Mouse (Mus musculus) adrenal gland, postnatal 4 days (tissue): ENCODE data around the gene Pcx. TPM values are rescaled to one million over a fixed set of nuclear protein-coding genes. Genes with fewer than 3 reads are reported as not detected.

Experiments
- DNase-seq, 2 experiments: peaks; one replicate each; pipeline ENCODE4 v3.0.0; 2021 to 2022; ENCODE audit warnings: low spot score in 2 of 2, mixed read lengths in 2 of 2
- total RNA-seq, 2 experiments: library from RNA; stranded (reverse); gene quantifications; 2 replicates each; pipeline ENCODE4 v1.2.3; 2021

Gene Pcx
- total RNA-seq, 2 experiments from 2014 or later: 215 to 218 TPM

- peak; percentile 48 to 77 for DNase-seq
Observed at GRCm38 (mm10) chr19:4615151-4616093, 105.2 kb downstream of the Pcx start, which contains the start of gene Lrfn4. TSS of gene Lrfn4 (minus strand) at chr19:4615667.

GRCm38 (mm10) chr19:4616546-4616945, 106.3 kb downstream of the Pcx start:
- no peak for DNase-seq

GRCm38 (mm10) chr19:4618183-4618582, 107.9 kb downstream of the Pcx start:
- DNase-seq: no peak

GRCm38 (mm10) chr19:4619461-4619860, 109.2 kb downstream of the Pcx start:
- no peak for DNase-seq

GRCm38 (mm10) chr19:4620721-4621120, 110.4 kb downstream of the Pcx start:
- no peak for DNase-seq

- DNase-seq: no peak
Observed at GRCm38 (mm10) chr19:4622780-4623179, 112.5 kb downstream of the Pcx start.

GRCm38 (mm10) chr19:4623419-4623818, 113.1 kb downstream of the Pcx start:
- DNase-seq: no peak

- no peak for DNase-seq
Observed at GRCm38 (mm10) chr19:4624006-4624405, 113.7 kb downstream of the Pcx start.

GRCm38 (mm10) chr19:4624406-4625178, 114.3 kb downstream of the Pcx start:
- no peak for DNase-seq

- peak; percentile 73 to 82 for DNase-seq
Observed at GRCm38 (mm10) chr19:4625179-4625828, 115.0 kb downstream of the Pcx start, which contains the start of gene Rce1. TSS of gene Rce1 (minus strand) at chr19:4625641.

GRCm38 (mm10) chr19:4625829-4626535, 115.7 kb downstream of the Pcx start:
- no peak for DNase-seq

GRCm38 (mm10) chr19:4628819-4629218, 118.5 kb downstream of the Pcx start:
- DNase-seq: no peak

GRCm38 (mm10) chr19:4635986-4636385, 125.7 kb downstream of the Pcx start:
- DNase-seq: no peak

- DNase-seq: no peak
Observed at GRCm38 (mm10) chr19:4644271-4644670, 134.0 kb downstream of the Pcx start.

- DNase-seq: no peak
Observed at GRCm38 (mm10) chr19:4646917-4647492, 136.7 kb downstream of the Pcx start.

- no peak for DNase-seq
Observed at GRCm38 (mm10) chr19:4658156-4658555, 147.9 kb downstream of the Pcx start.

GRCm38 (mm10) chr19:4666815-4667214, 156.5 kb downstream of the Pcx start:
- no peak for DNase-seq

GRCm38 (mm10) chr19:4670776-4671175, 160.5 kb downstream of the Pcx start:
- no peak for DNase-seq
